Comparison of ENCODE assay signal across 21 mouse cellular contexts in genomic region chr3:82927917-82928316, GRCm38 (mm10). TPM values are rescaled to one million over a fixed set of nuclear protein-coding genes. Genes with fewer than 3 reads are reported as not detected.
"Had no signal": no experiment of that assay in that cellular context is flagged by ENCODE, and none has a peak within 500 bp of the region (broad histone marks: within the 10 kb centered on the region; RNA-seq: fewer than 3 reads in every experiment).

No protein-coding gene starts in this region.

- H3K4me3 ChIP-seq: midbrain, embryonic 10.5 days; midbrain, embryonic 12.5 days; myocyte; neural tube, embryonic 13.5 days; neural tube, embryonic 15.5 days; stomach, embryonic 15.5 days had no signal

- H3K9me3 ChIP-seq: midbrain, embryonic 10.5 days; midbrain, embryonic 12.5 days; neural tube, embryonic 13.5 days; neural tube, embryonic 15.5 days; stomach, embryonic 15.5 days had no signal

- H3K36me3 ChIP-seq: midbrain, embryonic 10.5 days; midbrain, embryonic 12.5 days; neural tube, embryonic 13.5 days; neural tube, embryonic 15.5 days; stomach, embryonic 15.5 days had no signal

- DNase-seq: lung, adult 18-20 months; lung, embryonic 14.5 days; lung, postnatal 10 days; lung, postnatal 4 days; midbrain, embryonic 14.5 days; retina, postnatal 1 day; right cerebral cortex, adult 18-20 months; right cerebral cortex, postnatal 25 days; right cerebral cortex, postnatal 4 days; thymus, adult 2 months; thymus, postnatal 25 days had no signal

- H3K4me2 ChIP-seq: lung, embryonic 14.5 days; midbrain, embryonic 12.5 days; neural tube, embryonic 13.5 days; neural tube, embryonic 15.5 days; stomach, embryonic 15.5 days had no signal

- ATAC-seq: midbrain, embryonic 16.5 days had no signal

- H3K9ac ChIP-seq: lung, embryonic 14.5 days; midbrain, embryonic 12.5 days; neural tube, embryonic 13.5 days; neural tube, embryonic 15.5 days; stomach, embryonic 15.5 days had no signal

- H3K4me1 ChIP-seq: midbrain, embryonic 10.5 days; midbrain, embryonic 12.5 days; neural tube, embryonic 13.5 days; neural tube, embryonic 15.5 days; stomach, embryonic 15.5 days had no signal

- H3K27ac ChIP-seq: midbrain, embryonic 10.5 days; midbrain, embryonic 12.5 days; neural tube, embryonic 13.5 days; neural tube, embryonic 15.5 days; stomach, embryonic 15.5 days; stomach, postnatal 0 days had no signal

- H3K27me3 ChIP-seq: midbrain, embryonic 12.5 days; neural tube, embryonic 13.5 days; neural tube, embryonic 15.5 days; stomach, embryonic 15.5 days had no signal

RNA-seq across cellular contexts. Expression of gene Lrat, which starts 24.1 kb away (rescaled TPM):
- total RNA-seq: megakaryocyte, adult 5-6 weeks; megakaryocyte-erythroid progenitor cell, adult 5-6 weeks had no signal
- polyA plus RNA-seq: midbrain, embryonic 10.5 days; myocyte had no signal

RNA-seq across cellular contexts. Expression of gene Rbm46, which starts 51.6 kb away (rescaled TPM):
- total RNA-seq: megakaryocyte, adult 5-6 weeks; megakaryocyte-erythroid progenitor cell, adult 5-6 weeks had no signal
- polyA plus RNA-seq: myocyte; thymus, adult 2 months had no signal
